Comparison of ENCODE assay signal across 9 mouse cellular contexts in the genomic region with DNA sequence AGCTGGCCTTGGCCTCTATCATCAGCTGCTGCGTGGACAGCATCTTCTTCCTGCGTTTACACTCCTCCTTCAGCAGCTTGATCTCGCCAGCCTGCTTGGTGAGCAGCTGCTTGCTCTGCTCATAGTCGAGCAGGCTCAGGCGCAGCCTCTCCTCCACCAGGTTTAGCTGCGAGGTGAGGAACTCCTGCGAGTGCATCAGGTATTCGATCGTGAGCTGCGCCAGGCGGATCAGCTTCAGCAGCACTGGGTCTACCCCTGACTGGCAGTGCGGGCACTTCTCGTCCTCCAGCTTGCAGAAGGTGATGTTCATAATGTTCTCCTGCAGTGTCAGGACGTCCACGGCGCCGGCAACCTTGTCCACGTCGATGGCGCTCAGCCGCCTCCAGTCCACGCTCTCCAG. TPM values are rescaled to one million over a fixed set of nuclear protein-coding genes. Genes with fewer than 3 reads are reported as not detected.
A peak's percentile ranks its signal among the peaks of the same experiment; 100 is the strongest.
DNase-seq lines count a peak whose midpoint lies in the region; ATAC-seq lines count a peak whose summit lies in the region.
"Had no signal": no experiment of that assay in that cellular context is flagged by ENCODE, and none has a peak within 500 bp of the region (broad histone marks: within the 10 kb centered on the region; RNA-seq: fewer than 3 reads in every experiment).

No protein-coding gene starts in this region.

- ATAC-seq in kidney, embryonic 16.5 days (ENCODE audit: low FRiP score, low TSS enrichment): no peak
- ATAC-seq in embryonic facial prominence, embryonic 11.5 days (replicated peaks; ENCODE audit: insufficient number of reproducible peaks, low FRiP score, low TSS enrichment, low read depth): no peak
- no peak for ATAC-seq in hindbrain, embryonic 14.5 days (ENCODE audit: low FRiP score)
- 0 out of 2 replicates have a peak, but pooled peaks have one; percentile 22 for ATAC-seq in midbrain, embryonic 15.5 days (replicated peaks)
- ATAC-seq: Patski had no signal

- H3K9ac ChIP-seq in kidney, embryonic 16.5 days (replicated peaks; ENCODE audit: low read length): peak overlapping the region; percentile 50
- H3K9ac ChIP-seq in embryonic facial prominence, embryonic 11.5 days (replicated peaks; ENCODE audit: low read length): peak overlapping the region; percentile 48
- H3K9ac ChIP-seq in hindbrain, embryonic 14.5 days: peak overlapping the region; percentile 73
- H3K9ac ChIP-seq in midbrain, embryonic 15.5 days: peak overlapping the region; percentile 38

- H3K27me3 ChIP-seq in kidney, embryonic 16.5 days (ENCODE audit: insufficient read depth, low read length): peaks cover 5% of the 10 kb centered on the region; the same call in 1 of the 2 replicates
- no peaks in the 10 kb centered on the region for H3K27me3 ChIP-seq in embryonic facial prominence, embryonic 11.5 days (ENCODE audit: control insufficient read depth, insufficient read depth, low read length)
- no peaks in the 10 kb centered on the region for H3K27me3 ChIP-seq in hindbrain, embryonic 14.5 days (ENCODE audit: control insufficient read depth, insufficient read depth, low read length)
- no peaks in the 10 kb centered on the region for H3K27me3 ChIP-seq in midbrain, embryonic 15.5 days (replicated peaks)
- H3K27me3 ChIP-seq: Patski had no signal

- no peaks in the 10 kb centered on the region for H3K9me3 ChIP-seq in kidney, embryonic 16.5 days (ENCODE audit: low read length)
- no peaks in the 10 kb centered on the region for H3K9me3 ChIP-seq in embryonic facial prominence, embryonic 11.5 days (replicated peaks; ENCODE audit: control insufficient read depth, low read length)
- H3K9me3 ChIP-seq in hindbrain, embryonic 14.5 days (ENCODE audit: control insufficient read depth, low read length): no peaks in the 10 kb centered on the region
- H3K9me3 ChIP-seq in midbrain, embryonic 15.5 days: no peaks in the 10 kb centered on the region

- no peak for DNase-seq in kidney, postnatal 10 days
- DNase-seq in embryonic facial prominence, embryonic 11.5 days (ENCODE audit: low spot score): no peak
- DNase-seq in hindbrain, embryonic 14.5 days (ENCODE audit: low spot score): peak; percentile 32
- no peak for DNase-seq in left cerebral cortex, adult 18-20 months (ENCODE audit: low spot score in 2 of 2)
- no peak for DNase-seq in gastrocnemius, postnatal 4 days (ENCODE audit: low spot score in 2 of 2)
- DNase-seq in thymus, postnatal 25 days: no peak

- no peak overlapping the region for H3K27ac ChIP-seq in kidney, embryonic 16.5 days (ENCODE audit: low read length)
- no peak overlapping the region for H3K27ac ChIP-seq in embryonic facial prominence, embryonic 11.5 days (replicated peaks; ENCODE audit: low read depth, low read length)
- H3K27ac ChIP-seq in hindbrain, embryonic 14.5 days: no peak overlapping the region
- no peak overlapping the region for H3K27ac ChIP-seq in midbrain, embryonic 15.5 days

- WGBS in kidney, embryonic 16.5 days: 25% methylated on average over 22 of the region's 22 CpGs
- 23% methylated on average over 22 of the region's 22 CpGs for WGBS in embryonic facial prominence, embryonic 11.5 days
- 21% methylated on average over 22 of the region's 22 CpGs for WGBS in hindbrain, embryonic 14.5 days
- WGBS in midbrain, embryonic 15.5 days: 16% methylated on average over 22 of the region's 22 CpGs

- H3K4me1 ChIP-seq in kidney, embryonic 16.5 days (ENCODE audit: insufficient read depth, low read length): peaks cover 30% of the 10 kb centered on the region
- H3K4me1 ChIP-seq in embryonic facial prominence, embryonic 11.5 days (ENCODE audit: control insufficient read depth, insufficient read depth, low read length): peaks cover 6% of the 10 kb centered on the region
- peaks cover 48% of the 10 kb centered on the region for H3K4me1 ChIP-seq in hindbrain, embryonic 14.5 days (replicated peaks; ENCODE audit: control insufficient read depth, insufficient read depth, low read length)
- H3K4me1 ChIP-seq in midbrain, embryonic 15.5 days: peaks cover 51% of the 10 kb centered on the region

- peak overlapping the region; percentile 65 for H3K4me2 ChIP-seq in kidney, embryonic 16.5 days (replicated peaks; ENCODE audit: low read depth, low read length)
- peak overlapping the region; percentile 91 for H3K4me2 ChIP-seq in embryonic facial prominence, embryonic 11.5 days (ENCODE audit: low read depth, low read length)
- H3K4me2 ChIP-seq in hindbrain, embryonic 14.5 days (replicated peaks): peak overlapping the region; percentile 97
- H3K4me2 ChIP-seq in midbrain, embryonic 15.5 days: peak overlapping the region; percentile 77

- H3K4me3 ChIP-seq in kidney, embryonic 16.5 days (ENCODE audit: low read length): peak overlapping the region; percentile 42
- peak overlapping the region; percentile 59 for H3K4me3 ChIP-seq in embryonic facial prominence, embryonic 11.5 days (ENCODE audit: low read depth, low read length)
- peak overlapping the region; percentile 65 for H3K4me3 ChIP-seq in hindbrain, embryonic 14.5 days (replicated peaks; ENCODE audit: low read length)
- peak overlapping the region; percentile 66 for H3K4me3 ChIP-seq in midbrain, embryonic 15.5 days

- H3K36me3 ChIP-seq in kidney, embryonic 16.5 days (ENCODE audit: insufficient read depth, low read length): 0 out of 2 replicates have a peak, but pooled peaks cover 3% of the 10 kb centered on the region
- H3K36me3 ChIP-seq in embryonic facial prominence, embryonic 11.5 days (replicated peaks; ENCODE audit: control insufficient read depth, insufficient read depth, low read depth, low read length): no peaks in the 10 kb centered on the region; the same call in 1 of the 2 replicates
- peaks cover 26% of the 10 kb centered on the region for H3K36me3 ChIP-seq in hindbrain, embryonic 14.5 days (replicated peaks; ENCODE audit: control insufficient read depth, insufficient read depth)
- peaks cover 3% of the 10 kb centered on the region; the same call in 1 of the 2 replicates for H3K36me3 ChIP-seq in midbrain, embryonic 15.5 days (replicated peaks)

RNA-seq across cellular contexts. Expression of gene Dzip1, which starts 3.0 kb away (rescaled TPM):
- 15.8 and 18.6 TPM in 2 replicates for polyA plus RNA-seq in kidney, embryonic 16.5 days (2015; fragmentation: Nextera tagmentation; extraction: Ambion mirVana)
- polyA plus RNA-seq in embryonic facial prominence, embryonic 11.5 days (2014; fragmentation: Nextera tagmentation; extraction: Ambion mirVana): 35.9 and 40.9 TPM in 2 replicates
- 105 and 122 TPM in 2 replicates for polyA plus RNA-seq in hindbrain, embryonic 14.5 days (2014; fragmentation: Nextera tagmentation; extraction: Ambion mirVana)
- 88.1 and 88.6 TPM in 2 replicates for polyA plus RNA-seq in midbrain, embryonic 15.5 days (2015; fragmentation: Nextera tagmentation; extraction: Ambion mirVana)
- total RNA-seq in left cerebral cortex, adult 18-20 months (2021): 100 to 1,000 TPM; 107 to 113 TPM
- total RNA-seq in gastrocnemius, postnatal 4 days (2021): 10 to 100 TPM; 14.0 to 14.4 TPM

RNA-seq across cellular contexts. Expression of gene Dnajc3, which starts 15.5 kb away (rescaled TPM):
- 48.9 and 52.3 TPM in 2 replicates for polyA plus RNA-seq in kidney, embryonic 16.5 days (2015; fragmentation: Nextera tagmentation; extraction: Ambion mirVana)
- 33.0 and 35.0 TPM in 2 replicates for polyA plus RNA-seq in embryonic facial prominence, embryonic 11.5 days (2014; fragmentation: Nextera tagmentation; extraction: Ambion mirVana)
- polyA plus RNA-seq in hindbrain, embryonic 14.5 days (2014; fragmentation: Nextera tagmentation; extraction: Ambion mirVana): 25.3 and 29.9 TPM in 2 replicates
- polyA plus RNA-seq in midbrain, embryonic 15.5 days (2015; fragmentation: Nextera tagmentation; extraction: Ambion mirVana): 20.2 and 22.0 TPM in 2 replicates
- total RNA-seq in left cerebral cortex, adult 18-20 months (2021): 10 to 100 TPM; 38.8 to 44.4 TPM
- 10 to 100 TPM; 28.7 to 34.8 TPM for total RNA-seq in gastrocnemius, postnatal 4 days (2021)
